Mouse (Mus musculus) CH12.LX (cell line): ENCODE measurements around the gene Pald1. TPM values are rescaled to one million over a fixed set of nuclear protein-coding genes. Genes with fewer than 3 reads are reported as not detected.

Experiments used
- DNase-seq: peaks from one replicate; pipeline ENCODE4 v3.0.0-alpha.2; 2013; ENCODE audit errors: extremely low read depth
- H3K27ac ChIP-seq: 2 replicates; pipeline ENCODE4 v1.5.1; 2012; ENCODE audit warnings: low read depth, mild to moderate bottlenecking, control low read depth, moderate library complexity; ENCODE audit not compliant: insufficient read depth
- H3K27me3 ChIP-seq: replicated peaks from 2 replicates; pipeline ENCODE3; 2012; ENCODE audit warnings: inconsistent platforms
- H3K36me3 ChIP-seq, 2 experiments: replicated peaks in 1 of 2; 2 replicates each; pipeline versions ENCODE3 to v1.6.1; 2012; ENCODE audit warnings: inconsistent platforms in 1 of 2, low read length in 1 of 2, mild to moderate bottlenecking in 1 of 2, mixed read lengths in 1 of 2, moderate library complexity in 1 of 2; ENCODE audit not compliant: control insufficient read depth in 1 of 2, insufficient read depth in 1 of 2
- H3K4me1 ChIP-seq, 2 experiments: 2 replicates each; pipeline ENCODE4 v1.6.1; 2012; ENCODE audit warnings: inconsistent platforms in 1 of 2, moderate library complexity in 1 of 2; ENCODE audit not compliant: insufficient read depth in 2 of 2, control insufficient read depth in 1 of 2
- H3K4me2 ChIP-seq: 2 replicates; pipeline ENCODE4 v1.6.1; 2012; ENCODE audit warnings: low read depth, mild to moderate bottlenecking, control low read depth; ENCODE audit not compliant: poor library complexity, insufficient read depth, severe bottlenecking
- H3K4me3 ChIP-seq, 3 experiments: fragments of 150-350 bp in 1 of 3; sonication (generic) in 1 of 3; replicated peaks in 1 of 3; 2 replicates each; pipeline versions ENCODE3 to v1.5.1; 2011 to 2012; ENCODE audit warnings: low read depth in 2 of 3, low read length in 2 of 3, mild to moderate bottlenecking in 2 of 3, moderate library complexity in 2 of 3, control low read depth in 1 of 3, improper control_type of control experiment in 1 of 3, inconsistent platforms in 1 of 3, mixed read lengths in 1 of 3; ENCODE audit not compliant: poor library complexity in 1 of 3
- H3K79me2 ChIP-seq: replicated peaks from 2 replicates; pipeline ENCODE4 v1.6.1; 2012; ENCODE audit warnings: mild to moderate bottlenecking, moderate library complexity; ENCODE audit not compliant: control insufficient read depth, poor library complexity, insufficient read depth, severe bottlenecking; ENCODE audit errors: extremely low read depth
- H3K9ac ChIP-seq: 2 replicates; pipeline ENCODE4 v1.6.1; 2012; ENCODE audit warnings: low read depth, mild to moderate bottlenecking, control low read depth, moderate library complexity; ENCODE audit not compliant: insufficient read depth
- H3K9me3 ChIP-seq: replicated peaks from 2 replicates; pipeline ENCODE3; 2012; ENCODE audit warnings: low read length, inconsistent platforms, mixed read lengths
- BHLHE40 ChIP-seq: IDR thresholded peaks from 2 replicates; pipeline ENCODE4 v1.6.1; 2011; ENCODE audit warnings: mild to moderate bottlenecking, low read depth, low read length, improper control_type of control experiment
- CTCF ChIP-seq, 2 experiments: IDR thresholded peaks in 1 of 2; conservative IDR thresholded peaks in 1 of 2; 2 replicates each; pipeline ENCODE4 v1.5.1; 2011 to 2012; ENCODE audit warnings: low read depth in 2 of 2, low read length in 2 of 2, improper control_type of control experiment in 1 of 2, inconsistent platforms in 1 of 2, mild to moderate bottlenecking in 1 of 2, moderate library complexity in 1 of 2
- E2F4 ChIP-seq: IDR thresholded peaks from 2 replicates; pipeline ENCODE4 v1.6.1; 2011; ENCODE audit warnings: low read depth, low read length, improper control_type of control experiment; ENCODE audit not compliant: insufficient replicate concordance
- ETS1 ChIP-seq: conservative IDR thresholded peaks from 2 replicates; pipeline ENCODE4 v1.6.1; 2012; ENCODE audit warnings: low read depth, mild to moderate bottlenecking, inconsistent platforms, low read length, improper control_type of control experiment, moderate library complexity
- IRF4 ChIP-seq: IDR thresholded peaks from 2 replicates; pipeline ENCODE4 v1.6.1; 2014; ENCODE audit warnings: low read depth, mild to moderate bottlenecking, inconsistent platforms, low read length, improper control_type of control experiment
- JUND ChIP-seq: conservative IDR thresholded peaks from 2 replicates; pipeline ENCODE4 v1.6.1; 2011; ENCODE audit warnings: low read depth, low read length, improper control_type of control experiment
- MAX ChIP-seq: IDR thresholded peaks from 2 replicates; pipeline ENCODE4 v1.6.1; 2011; ENCODE audit warnings: low read length, improper control_type of control experiment
- MEF2A ChIP-seq: IDR thresholded peaks from 2 replicates; pipeline ENCODE4 v1.6.1; 2014; ENCODE audit warnings: low read depth, mild to moderate bottlenecking, inconsistent platforms, low read length, improper control_type of control experiment, borderline replicate concordance
- NELFE ChIP-seq: IDR thresholded peaks from 2 replicates; pipeline ENCODE4 v1.6.1; 2011; ENCODE audit warnings: low read depth, low read length, improper control_type of control experiment
- POLR2A ChIP-seq: IDR thresholded peaks from 2 replicates; pipeline ENCODE4 v1.6.1; 2011; ENCODE audit warnings: low read depth, mild to moderate bottlenecking, improper control_type of control experiment, low read length
- POLR2AphosphoS2 ChIP-seq: IDR thresholded peaks from 2 replicates; pipeline ENCODE4 v1.6.1; 2011; ENCODE audit warnings: low read depth, low read length, improper control_type of control experiment
- RCOR1 ChIP-seq: conservative IDR thresholded peaks from 2 replicates; pipeline ENCODE4 v1.6.1; 2012; ENCODE audit warnings: low read depth, mild to moderate bottlenecking, inconsistent platforms, low read length, improper control_type of control experiment
- SIN3A ChIP-seq: IDR thresholded peaks from 2 replicates; pipeline ENCODE4 v1.6.1; 2012; ENCODE audit warnings: low read length, improper control_type of control experiment, inconsistent platforms
- TBP ChIP-seq: conservative IDR thresholded peaks from 2 replicates; pipeline ENCODE4 v1.6.1; 2011; ENCODE audit warnings: low read depth, low read length, improper control_type of control experiment
- TCF12 ChIP-seq: IDR thresholded peaks from 2 replicates; pipeline ENCODE4 v1.6.1; 2014; ENCODE audit warnings: low read depth, mild to moderate bottlenecking, inconsistent platforms, low read length, improper control_type of control experiment
- UBTF ChIP-seq: IDR thresholded peaks from 2 replicates; pipeline ENCODE4 v1.6.1; 2012; ENCODE audit warnings: low read depth, mild to moderate bottlenecking, inconsistent platforms, low read length, improper control_type of control experiment, moderate library complexity
- USF1 ChIP-seq: IDR thresholded peaks from 2 replicates; pipeline ENCODE4 v1.6.1; 2014; ENCODE audit warnings: low read depth, mild to moderate bottlenecking, inconsistent platforms, low read length, improper control_type of control experiment
- USF2 ChIP-seq: conservative IDR thresholded peaks from 2 replicates; pipeline ENCODE4 v1.6.1; 2011; ENCODE audit warnings: low read depth, low read length, improper control_type of control experiment
- ZC3H11A ChIP-seq: IDR thresholded peaks from 2 replicates; pipeline ENCODE4 v1.6.1; 2012; ENCODE audit warnings: low read depth, mild to moderate bottlenecking, inconsistent platforms, low read length, improper control_type of control experiment
- ZKSCAN1 ChIP-seq: IDR thresholded peaks from 2 replicates; pipeline ENCODE4 v1.6.1; 2012; ENCODE audit warnings: low read depth, inconsistent platforms, low read length, improper control_type of control experiment, borderline replicate concordance
- ZMIZ1 ChIP-seq: IDR thresholded peaks from 2 replicates; pipeline ENCODE4 v1.6.1; 2012; ENCODE audit warnings: low read depth, mild to moderate bottlenecking, inconsistent platforms, low read length, improper control_type of control experiment
- ZNF384 ChIP-seq: IDR thresholded peaks from 2 replicates; pipeline ENCODE4 v1.6.1; 2012; ENCODE audit warnings: low read depth, low read length, improper control_type of control experiment, inconsistent platforms
- dilution Hi-C: fragments of 300-500 bp; cut with MboI; formaldehyde crosslinking; loops from 2 replicates; pipeline ENCODE4 v1.14.3; 2020; ENCODE audit warnings: low sequenced_read_pairs; ENCODE audit not compliant: extremely low pct_unique_long_range_greater_than_20kb, extremely low pct_ligation_motif_present
- in situ Hi-C: fragments of 300-500 bp; cut with MboI; formaldehyde crosslinking; loops from 3 replicates; pipeline ENCODE4 v1.14.3; 2019; ENCODE audit warnings: low sequenced_read_pairs, low pct_ligation_motif_present, low pct_unique_long_range_greater_than_20kb, mixed read lengths
- polyA plus RNA-seq: library from polyadenylated mRNA; unstranded; fragments of >175 nt; gene quantifications from 2 replicates; pipeline ENCODE4 v1.2.1, GENCODE M21; 2012; ENCODE audit warnings: low read depth; ENCODE audit not compliant: insufficient read length
- total RNA-seq, 2 experiments: library from RNA; depleted of rRNA; stranded (reverse); fragments of 300-350 nt in 1 of 2; fragments of >200 nt in 1 of 2; gene quantifications; 2 replicates each; pipeline ENCODE4 v1.2.3; 2012 to 2014

Gene Pald1
- total and polyA plus RNA-seq, 3 experiments = 1.5 to 2.0 (median 1.5) TPM

DNA sequence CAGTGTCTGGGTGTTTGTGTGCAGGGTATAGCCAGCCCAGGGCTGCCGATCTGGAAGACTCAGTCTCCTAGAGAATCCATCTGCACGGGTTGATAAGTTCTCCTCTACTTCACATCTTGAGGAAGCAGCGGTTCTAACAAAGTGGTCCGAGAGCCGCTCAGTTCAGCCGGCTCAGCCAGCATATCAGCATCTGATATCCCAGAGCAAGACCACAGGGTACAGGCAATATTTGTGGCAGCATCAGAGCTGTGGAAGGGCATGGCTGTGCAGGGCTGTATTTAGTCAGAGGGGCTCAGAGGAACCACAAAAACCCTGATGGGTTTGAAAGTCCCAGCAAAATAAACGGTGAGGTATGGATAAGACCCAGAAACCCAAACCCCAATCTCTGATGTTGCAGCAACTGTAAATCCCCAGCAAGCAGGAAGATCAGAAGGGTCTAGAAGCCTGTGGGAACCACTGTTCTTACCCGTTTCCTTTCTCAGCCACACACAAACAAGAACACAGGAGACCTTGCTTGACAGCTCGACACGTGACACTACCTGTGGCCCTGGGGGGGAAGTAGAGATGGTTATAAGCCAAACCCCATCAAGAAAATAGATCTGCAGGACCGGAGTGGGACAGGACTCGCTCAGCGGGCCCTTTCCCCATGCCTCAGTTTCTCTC lies 77.3 kb downstream of the Pald1 start:
- no peak overlapping the region for H3K9ac ChIP-seq
- no peak overlapping the region for H3K4me2 ChIP-seq
- H3K4me3 ChIP-seq = no peak overlapping the region
- no peak for TF ChIP-seq JUND
- no peak for TF ChIP-seq ZMIZ1
- no peak for TF ChIP-seq RCOR1
- no peak for TF ChIP-seq POLR2AphosphoS2
- no peak for TF ChIP-seq SIN3A
- no peak for TF ChIP-seq BHLHE40
- no peak for TF ChIP-seq ZKSCAN1
- no peak for TF ChIP-seq TBP
- TF ChIP-seq E2F4 = no peak
- no peak for TF ChIP-seq ZC3H11A
- TF ChIP-seq POLR2A = no peak
- TF ChIP-seq, all 38 proteins: peak for 0
- dilution Hi-C loops (no loop called here), in situ Hi-C loops (no loop called here)
- Histone ChIP-seq H3K27ac (no peak overlapping the region), H3K27me3 (no peaks in the 10 kb centered on the region), H3K36me3 (no peaks in the 10 kb centered on the region), H3K9me3 (no peaks in the 10 kb centered on the region), H3K79me2 (no peaks in the 10 kb centered on the region), H3K4me1 (peaks cover 5 to 10% of the 10 kb centered on the region in 2 experiments)
- DNase-seq = no peak

DNA sequence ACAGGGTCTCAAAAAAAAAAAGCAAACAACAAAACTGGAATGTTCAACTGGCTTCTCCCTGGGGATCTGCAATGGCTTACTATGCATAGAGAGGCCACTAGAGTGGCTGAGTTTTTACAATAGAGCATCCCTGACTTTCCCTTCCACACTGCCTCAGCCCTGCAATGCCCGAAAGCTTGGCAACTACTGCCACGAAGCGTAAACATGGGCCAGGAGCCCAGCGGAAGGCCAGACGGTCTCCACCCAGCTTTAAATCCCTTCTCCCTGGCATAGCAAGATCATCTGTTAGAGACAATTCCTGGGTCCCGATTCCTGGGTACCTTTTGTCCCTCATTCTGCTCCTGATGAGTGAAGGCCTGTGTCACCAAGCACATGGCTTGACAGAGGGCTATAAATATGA lies 79.3 kb downstream of the Pald1 start:
- Histone ChIP-seq H3K9ac (no peak overlapping the region), H3K4me3 (no peak overlapping the region), H3K36me3 (no peaks in the 10 kb centered on the region), H3K9me3 (no peaks in the 10 kb centered on the region), H3K4me2 (no peak overlapping the region), H3K79me2 (no peaks in the 10 kb centered on the region), H3K27me3 (no peaks in the 10 kb centered on the region), H3K27ac (no peak overlapping the region), H3K4me1 (peaks cover 7 to 13% of the 10 kb centered on the region in 2 experiments)
- dilution Hi-C loops = no loop called here
- no peak for DNase-seq
- in situ Hi-C loops = no loop called here
- TF ChIP-seq USF2 (no peak), ETS1 (no peak), IRF4 (no peak)
- TF ChIP-seq, all 38 proteins: peak for 0

- no peak overlapping the region for H3K27ac ChIP-seq
- in situ Hi-C loops = no loop called here
- no peaks in the 10 kb centered on the region for H3K27me3 ChIP-seq
- no peak overlapping the region for H3K9ac ChIP-seq
- H3K4me2 ChIP-seq = no peak overlapping the region
- dilution Hi-C loops = no loop called here
- H3K4me1 ChIP-seq = peaks cover 8 to 11% of the 10 kb centered on the region in 2 experiments
- no peaks in the 10 kb centered on the region for H3K9me3 ChIP-seq
- H3K79me2 ChIP-seq = no peaks in the 10 kb centered on the region
- TF ChIP-seq UBTF (no peak), ZMIZ1 (no peak), TCF12 (no peak), USF2 (no peak), RCOR1 (no peak), MEF2A (no peak), E2F4 (no peak), USF1 (no peak), ZNF384 (no peak), BHLHE40 (no peak), MAX (no peak), ZKSCAN1 (no peak), NELFE (no peak), CTCF (conservative IDR thresholded peaks at IDR 0.05 in 1 of 2, IDR thresholded peaks at IDR 0.05 in 1 of 2; ENCODE audit: low read depth in 2 of 2, low read length in 2 of 2) (no peak)
- H3K36me3 ChIP-seq = no peaks in the 10 kb centered on the region
- no peak overlapping the region for H3K4me3 ChIP-seq
- DNase-seq = no peak
These were observed 82.3 kb downstream of the Pald1 start for GRCm38 (mm10) chr10:61300996-61301395.
